Mouse (Mus musculus) testis, adult 2 months (tissue): ENCODE data around the gene Kcnip1.

Experiments
- CTCF ChIP-seq: fragments of 200-500 bp; IDR thresholded peaks from 2 replicates; pipeline ENCODE4 v1.5.1; 2012; ENCODE audit warnings: low read depth, mild to moderate bottlenecking, inconsistent platforms, low read length, moderate library complexity; ENCODE audit not compliant: control insufficient read depth, insufficient read depth, insufficient replicate concordance
- POLR2A ChIP-seq: fragments of 200-500 bp; IDR thresholded peaks from 2 replicates; pipeline ENCODE4 v1.6.1; 2012; ENCODE audit warnings: low read depth, mild to moderate bottlenecking, inconsistent platforms, low read length, moderate library complexity; ENCODE audit not compliant: control insufficient read depth

GRCm38 (mm10) chr11:33670105-33670965 lies 322.6 kb downstream of the Kcnip1 start:
- TF ChIP-seq CTCF (no peak), POLR2A (no peak)
